Mouse (Mus musculus) erythroblast, adult 5-6 weeks (primary cell): ENCODE results near the gene Bmp5. TPM values are rescaled to one million over a fixed set of nuclear protein-coding genes. Genes with fewer than 3 reads are reported as not detected.

Source experiments
- ATAC-seq: replicated peaks from 2 replicates; pipeline ENCODE4 v1.8.0; 2016; ENCODE audit warnings: moderate number of reproducible peaks, mild to moderate bottlenecking, moderate TSS enrichment, inconsistent platforms; ENCODE audit not compliant: poor library complexity, low FRiP score, severe bottlenecking
- total RNA-seq, 2 experiments: library from RNA; stranded (forward) in 1 of 2; stranded (reverse) in 1 of 2; fragments of 150-400 nt in 1 of 2; fragments of 200-764, 138-1000 nt in 1 of 2; gene quantifications; 2 replicates each; pipeline versions ENCODE4 v1.2.3 to v1.2.4; 2015 to 2017; ENCODE audit warnings: low replicate concordance in 2 of 2

Gene Bmp5
- total RNA-seq, 2 experiments from 2014 or later, result not detected

- ATAC-seq, result no peak
These were observed 152.9 kb downstream of the Bmp5 start for GRCm38 (mm10) chr9:75928068-75928467.

- ATAC-seq, result no peak
These were observed 169.5 kb downstream of the Bmp5 start for GRCm38 (mm10) chr9:75944663-75945062.

Other genes starting within 250 kb of the Bmp5 start
- 17.6 and 20.4 TPM in 2 replicates for gene Tmod3, start 215.7 kb upstream of the Bmp5 start, total RNA-seq (2015; ENCODE audit: low replicate concordance)
- 17.0 and 18.7 TPM in 2 replicates for gene Tmod3, start 215.7 kb upstream of the Bmp5 start, total RNA-seq (2017; ENCODE audit: low replicate concordance)
- gene Tmod2, start 164.0 kb upstream of the Bmp5 start, total RNA-seq (2015; ENCODE audit: low replicate concordance), result not detected in 2 replicates
- not detected in 2 replicates for gene Tmod2, start 164.0 kb upstream of the Bmp5 start, total RNA-seq (2017; ENCODE audit: low replicate concordance)
- 2.9 TPM in 1 of 2 replicates, not detected in the other for gene Lysmd2, start 149.6 kb upstream of the Bmp5 start, total RNA-seq (2015; ENCODE audit: low replicate concordance)
- 2.1 TPM in 1 of 2 replicates, not detected in the other for gene Lysmd2, start 149.6 kb upstream of the Bmp5 start, total RNA-seq (2017; ENCODE audit: low replicate concordance)
- not detected in 2 replicates for gene Scg3, start 91.3 kb upstream of the Bmp5 start, total RNA-seq (2015; ENCODE audit: low replicate concordance)
- gene Scg3, start 91.3 kb upstream of the Bmp5 start, total RNA-seq (2017; ENCODE audit: low replicate concordance), result 0.84 TPM in 1 of 2 replicates, not detected in the other
- gene Hmgcll1, start 239.5 kb downstream of the Bmp5 start, total RNA-seq (2015; ENCODE audit: low replicate concordance), result not detected in 2 replicates
- gene Hmgcll1, start 239.5 kb downstream of the Bmp5 start, total RNA-seq (2017; ENCODE audit: low replicate concordance), result 0.51 TPM in 1 of 2 replicates, not detected in the other